Mouse (Mus musculus) midbrain, embryonic 10.5 days (tissue): ENCODE data around the gene Glo1. TPM values are rescaled to one million over a fixed set of nuclear protein-coding genes. Genes with fewer than 3 reads are reported as not detected.

Experiments used
- DNase-seq: peaks from one replicate; pipeline ENCODE4 v3.0.0-alpha.2; 2017; ENCODE audit warnings: low spot score
- H3K27ac ChIP-seq: fragments of 300-500 bp; sonication (generic); replicated peaks from 2 replicates; pipeline ENCODE4 v1.5.1; 2016; ENCODE audit warnings: mild to moderate bottlenecking
- H3K27me3 ChIP-seq: fragments of 300-500 bp; sonication (generic); 2 replicates; pipeline ENCODE4 v1.6.1; 2016; ENCODE audit warnings: low read depth, mild to moderate bottlenecking; ENCODE audit not compliant: poor library complexity, severe bottlenecking
- H3K36me3 ChIP-seq: fragments of 300-500 bp; sonication (generic); 2 replicates; pipeline ENCODE4 v1.6.1; 2016; ENCODE audit warnings: mild to moderate bottlenecking, moderate library complexity
- H3K4me1 ChIP-seq: fragments of 300-500 bp; sonication (generic); 2 replicates; pipeline ENCODE4 v1.6.1; 2016
- H3K4me3 ChIP-seq: fragments of 300-500 bp; sonication (generic); 2 replicates; pipeline ENCODE4 v1.5.1; 2016; ENCODE audit warnings: mild to moderate bottlenecking, moderate library complexity
- H3K9me3 ChIP-seq: fragments of 300-500 bp; sonication (generic); replicated peaks from 2 replicates; pipeline ENCODE4 v1.6.1; 2016; ENCODE audit warnings: mild to moderate bottlenecking
- WGBS: fragments of 180-500 bp; shearing (Covaris S2); methylation state at CpG from one replicate; pipeline ENCODE4 v1.1.7; 2016; 5-methylcytosine and 5-hydroxymethylcytosine counted together
- polyA plus RNA-seq: library from polyadenylated mRNA; unstranded; fragments of >200 nt; fragmentation: Nextera tagmentation; extraction: Ambion mirVana; gene quantifications from 2 replicates; pipeline ENCODE4 v1.2.1, GENCODE M21; 2016

Gene Glo1
- polyA plus RNA-seq, 1 experiment from 2014 or later, result 252 TPM

DNA sequence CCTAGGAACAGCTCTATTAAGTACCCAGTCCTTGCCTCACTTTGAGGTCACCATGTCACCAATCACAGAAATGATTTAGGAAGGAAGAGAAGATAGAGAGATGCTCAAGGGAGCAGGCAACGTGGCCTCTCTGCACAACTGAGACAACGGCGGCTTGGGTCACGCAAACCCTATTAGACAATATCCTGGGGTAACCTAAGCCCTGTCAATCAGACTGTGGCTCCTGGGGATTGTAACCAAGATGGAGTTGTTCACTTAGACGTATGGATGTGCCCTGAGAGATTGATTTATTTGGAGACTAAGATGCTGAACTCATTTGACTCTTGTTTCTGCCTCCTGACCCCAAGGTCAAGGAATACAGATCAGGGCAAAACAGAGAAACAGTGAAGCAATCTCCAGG, 32.3 kb downstream of the Glo1 start:
- H3K27me3 ChIP-seq, result no peaks in the 10 kb centered on the region
- H3K27ac ChIP-seq, result no peak overlapping the region
- whole genome bisulfite sequencing, result 68% methylated on average over 5 of the region's 5 CpGs
- H3K9me3 ChIP-seq, result peaks cover 6% of the 10 kb centered on the region; the same call in 1 of the 2 replicates
- no peak overlapping the region for H3K4me3 ChIP-seq
- peaks cover 14% of the 10 kb centered on the region for H3K4me1 ChIP-seq
- no peak for DNase-seq
- H3K36me3 ChIP-seq, result peaks cover 70% of the 10 kb centered on the region

- 54% methylated on average over 17 of the region's 17 CpGs for WGBS
- H3K27me3 ChIP-seq, result no peaks in the 10 kb centered on the region
- H3K4me3 ChIP-seq, result no peak overlapping the region
- no peaks in the 10 kb centered on the region for H3K9me3 ChIP-seq
- peaks cover 18% of the 10 kb centered on the region for H3K4me1 ChIP-seq
- H3K27ac ChIP-seq, result no peak overlapping the region
- peaks cover 32% of the 10 kb centered on the region for H3K36me3 ChIP-seq
- peak; percentile 53 for DNase-seq
Measured at GRCm38 (mm10) chr17:30590417-30591198, 36.1 kb downstream of the Glo1 start.

DNA sequence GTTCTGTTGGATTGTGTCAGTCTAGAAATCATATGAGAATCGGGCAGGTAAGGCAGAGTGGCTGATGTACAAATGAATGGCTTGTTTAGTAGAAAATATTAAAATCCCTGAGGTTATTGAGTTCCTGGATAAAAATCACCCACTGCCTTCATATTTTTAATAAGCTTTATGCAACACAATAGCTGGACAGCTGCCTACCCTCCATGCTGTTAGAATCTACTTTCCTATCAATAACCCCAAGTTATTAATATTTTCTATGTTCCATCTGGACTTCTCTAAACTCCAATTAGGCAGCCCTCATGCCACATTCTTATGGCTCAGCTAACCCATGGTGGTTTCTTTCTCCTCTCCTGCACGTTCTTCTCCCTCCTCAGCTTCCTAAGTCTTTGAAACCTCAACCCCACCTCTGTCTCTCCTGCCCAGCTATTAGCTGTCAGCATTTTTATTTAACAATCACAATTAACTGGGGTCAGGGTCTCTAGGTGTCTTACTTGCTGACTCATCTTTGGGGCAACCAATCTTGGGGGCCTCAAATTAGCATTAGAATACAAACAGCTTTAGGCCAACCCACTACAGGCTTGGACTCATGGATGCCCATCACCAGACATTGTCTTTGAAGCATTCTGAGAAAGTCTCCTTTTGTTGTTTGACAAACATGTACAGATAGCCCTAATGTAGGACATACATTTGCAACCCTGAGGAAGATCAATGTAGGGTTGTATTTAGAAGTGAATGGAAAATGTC, 43.2 kb downstream of the Glo1 start:
- DNase-seq, result no peak
- peaks cover 9% of the 10 kb centered on the region; the same call in 1 of the 2 replicates for H3K4me1 ChIP-seq
- H3K27me3 ChIP-seq, result no peaks in the 10 kb centered on the region
- H3K27ac ChIP-seq, result no peak overlapping the region
- no peaks in the 10 kb centered on the region for H3K36me3 ChIP-seq
- H3K4me3 ChIP-seq, result no peak overlapping the region
- WGBS, result 85% methylated on average over 2 of the region's 2 CpGs
- no peaks in the 10 kb centered on the region for H3K9me3 ChIP-seq

GRCm38 (mm10) chr17:30582313-30582712, 44.4 kb downstream of the Glo1 start:
- Histone ChIP-seq H3K27ac (no peak overlapping the region), H3K27me3 (no peaks in the 10 kb centered on the region), H3K9me3 (no peaks in the 10 kb centered on the region), H3K36me3 (no peaks in the 10 kb centered on the region), H3K4me3 (no peak overlapping the region), H3K4me1 (peaks cover 17% of the 10 kb centered on the region)
- no peak for DNase-seq
- WGBS, result 88% methylated on average over 3 of the region's 3 CpGs

GRCm38 (mm10) chr17:30581201-30581600, 45.5 kb downstream of the Glo1 start:
- H3K4me1 ChIP-seq, result peaks cover 26% of the 10 kb centered on the region
- H3K27me3 ChIP-seq, result no peaks in the 10 kb centered on the region
- 92% methylated on average over 6 of the region's 6 CpGs for WGBS
- DNase-seq, result no peak
- H3K4me3 ChIP-seq, result no peak overlapping the region
- no peak overlapping the region for H3K27ac ChIP-seq
- no peaks in the 10 kb centered on the region for H3K9me3 ChIP-seq
- no peaks in the 10 kb centered on the region for H3K36me3 ChIP-seq

DNA sequence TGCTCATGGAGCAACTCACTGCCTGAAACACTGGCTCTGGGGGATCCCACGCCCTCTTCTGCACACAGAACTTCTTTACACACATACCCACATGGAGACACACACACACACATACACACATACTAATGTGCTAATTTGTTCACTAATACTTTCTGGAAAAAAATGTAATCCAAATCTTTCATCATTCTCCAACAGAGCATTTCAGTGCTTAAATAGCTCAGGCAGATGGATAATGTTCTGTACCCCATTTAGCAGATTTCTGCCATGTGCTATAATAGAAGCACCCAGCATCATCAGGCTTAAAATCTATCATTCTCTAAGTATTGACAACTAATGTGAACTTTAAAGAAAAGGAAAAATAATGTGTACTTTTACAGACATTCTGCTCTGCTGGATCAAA, 45.9 kb downstream of the Glo1 start:
- no peaks in the 10 kb centered on the region for H3K36me3 ChIP-seq
- H3K27me3 ChIP-seq, result no peaks in the 10 kb centered on the region
- DNase-seq, result no peak
- no peak overlapping the region for H3K4me3 ChIP-seq
- no peak overlapping the region for H3K27ac ChIP-seq
- WGBS, result 76% methylated on average over 1 of the region's 1 CpGs
- peaks cover 24% of the 10 kb centered on the region for H3K4me1 ChIP-seq
- H3K9me3 ChIP-seq, result no peaks in the 10 kb centered on the region

GRCm38 (mm10) chr17:30576946-30577345, 49.7 kb downstream of the Glo1 start:
- Histone ChIP-seq H3K4me3 (peak overlapping the region; percentile 84), H3K9me3 (no peaks in the 10 kb centered on the region), H3K4me1 (peaks cover 31% of the 10 kb centered on the region), H3K27ac (peak overlapping the region; percentile 96), H3K36me3 (no peaks in the 10 kb centered on the region), H3K27me3 (no peaks in the 10 kb centered on the region)
- no peak for DNase-seq
- WGBS, result 70% methylated on average over 12 of the region's 12 CpGs

DNA sequence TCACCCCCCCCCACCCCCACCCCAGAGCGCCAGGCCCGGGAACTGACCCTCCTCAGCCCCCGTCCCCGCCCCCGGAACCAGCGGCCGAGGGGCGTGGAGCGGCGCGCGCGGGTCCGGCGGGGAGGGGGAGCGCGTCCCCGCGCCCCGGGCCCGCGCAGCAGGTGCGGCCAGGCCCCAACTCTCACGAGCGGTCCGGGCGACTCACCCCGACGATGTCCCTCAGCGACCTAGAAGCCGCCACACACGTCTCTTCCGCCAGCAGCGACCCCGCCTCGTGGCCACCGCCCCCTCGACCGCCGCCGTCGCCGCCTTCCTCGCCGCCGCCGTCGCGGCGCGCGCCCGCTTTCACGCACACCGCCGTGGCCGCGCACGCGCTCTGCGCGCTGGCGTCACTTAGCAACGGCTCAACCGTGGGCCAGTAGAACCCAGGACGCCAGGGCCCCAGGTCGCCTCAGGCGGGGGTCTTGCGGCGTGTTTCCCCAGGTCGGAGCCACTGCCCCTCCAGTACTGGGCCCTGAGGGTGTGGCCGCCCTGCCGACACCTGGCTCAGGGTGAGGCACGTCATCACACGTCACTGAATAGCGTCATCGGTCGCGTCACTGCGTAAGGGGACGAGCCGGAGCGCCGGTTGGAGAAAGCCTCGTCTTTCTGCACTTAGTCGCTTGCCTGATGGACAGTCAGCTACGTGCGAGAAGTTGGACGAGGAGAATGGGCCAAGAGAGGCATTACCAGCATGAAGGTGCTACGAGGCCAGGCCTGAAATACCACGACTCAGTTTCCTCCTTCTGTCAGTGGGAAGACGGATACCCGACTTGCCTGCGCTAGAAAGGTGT, 50.5 kb downstream of the Glo1 start, which contains the start of gene Btbd9:
Gene Btbd9, minus strand, starts transcription at position 548 of the 833 bp plus-strand sequence.
- Histone ChIP-seq H3K4me3 (peak within 1 kb of the TSS; percentile 84), H3K4me1 (peaks cover 31% of the 10 kb centered on the region), H3K9me3 (no peaks in the 10 kb centered on the region), H3K27me3 (no peaks in the 10 kb centered on the region), H3K36me3 (no peaks in the 10 kb centered on the region), H3K27ac (peak within 1 kb of the TSS; percentile 96)
- under 1% methylated on average over 74 of the region's 94 CpGs for WGBS
- peak; percentile 89 for DNase-seq

DNA sequence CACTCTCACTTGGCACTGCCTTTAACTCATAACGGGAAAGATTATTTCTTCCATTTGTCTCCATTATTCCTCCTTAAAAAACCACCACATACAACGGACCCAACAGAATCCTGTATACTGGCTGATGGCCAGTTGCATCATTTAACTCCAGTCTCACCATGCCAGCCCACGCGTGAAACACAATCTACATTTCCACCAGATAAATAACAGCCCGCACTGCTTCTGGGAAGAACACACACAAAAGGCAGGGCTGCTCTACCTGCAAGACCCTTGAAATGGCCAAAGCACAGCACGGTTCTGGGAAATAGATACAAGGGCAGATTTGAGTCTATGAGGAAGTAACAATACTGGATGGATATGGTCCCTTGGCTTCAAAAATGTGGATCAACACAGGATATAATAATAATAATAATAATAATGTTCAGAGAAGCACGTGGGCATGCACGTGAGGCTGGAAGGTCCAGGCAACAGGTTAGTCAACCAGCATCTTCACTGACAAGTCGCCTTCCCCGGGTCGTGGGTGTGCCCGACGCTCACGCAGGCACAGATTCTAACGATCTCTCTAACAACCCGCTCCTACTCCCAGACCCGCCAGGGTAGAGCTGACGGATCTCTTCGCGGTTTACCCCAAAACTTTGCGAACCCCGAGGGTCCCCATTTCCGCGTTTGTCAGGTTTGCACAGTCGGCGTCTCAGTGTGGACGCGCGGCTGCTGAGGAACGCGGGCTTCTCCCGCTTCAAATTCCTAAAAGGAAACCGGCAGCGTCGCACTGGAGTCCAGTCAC, 51.4 kb downstream of the Glo1 start:
- peak overlapping the region; percentile 84 for H3K4me3 ChIP-seq
- no peaks in the 10 kb centered on the region for H3K36me3 ChIP-seq
- peaks cover 31% of the 10 kb centered on the region for H3K4me1 ChIP-seq
- WGBS, result 9% methylated on average over 35 of the region's 35 CpGs
- no peak for DNase-seq
- peak overlapping the region; percentile 96 for H3K27ac ChIP-seq
- H3K27me3 ChIP-seq, result no peaks in the 10 kb centered on the region
- H3K9me3 ChIP-seq, result no peaks in the 10 kb centered on the region

DNA sequence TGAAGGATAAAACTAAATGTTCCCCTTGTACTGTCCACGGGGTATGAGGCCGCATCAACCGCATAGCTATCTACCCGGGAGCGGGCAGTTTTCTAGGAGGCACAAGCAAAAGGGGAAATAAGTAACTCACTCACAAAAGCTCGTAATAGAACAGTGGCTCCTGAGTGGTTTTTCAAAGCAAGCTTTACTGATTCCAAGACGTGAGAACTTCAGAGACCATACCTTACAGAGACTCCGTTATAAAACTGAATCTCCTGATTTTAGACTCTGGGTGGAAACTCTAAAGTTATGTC, 51.9 kb downstream of the Glo1 start:
- H3K4me3 ChIP-seq, result peak overlapping the region; percentile 84; the same call in 1 of the 2 replicates
- DNase-seq, result no peak
- H3K4me1 ChIP-seq, result peaks cover 31% of the 10 kb centered on the region
- WGBS, result 84% methylated on average over 8 of the region's 8 CpGs
- H3K9me3 ChIP-seq, result no peaks in the 10 kb centered on the region
- H3K27me3 ChIP-seq, result no peaks in the 10 kb centered on the region
- H3K27ac ChIP-seq, result no peak overlapping the region
- no peaks in the 10 kb centered on the region for H3K36me3 ChIP-seq

- no peaks in the 10 kb centered on the region for H3K9me3 ChIP-seq
- no peak overlapping the region for H3K27ac ChIP-seq
- H3K36me3 ChIP-seq, result no peaks in the 10 kb centered on the region
- WGBS, result 89% methylated on average over 8 of the region's 8 CpGs
- peaks cover 31% of the 10 kb centered on the region for H3K4me1 ChIP-seq
- H3K4me3 ChIP-seq, result peak overlapping the region; percentile 84; the same call in 1 of the 2 replicates
- no peaks in the 10 kb centered on the region for H3K27me3 ChIP-seq
- DNase-seq, result no peak
Measured at GRCm38 (mm10) chr17:30573990-30574782, 52.5 kb downstream of the Glo1 start.
